Mouse (Mus musculus) layer of hippocampus, adult 8-10 months (tissue): ENCODE results near the gene Pigh. TPM values are rescaled to one million over a fixed set of nuclear protein-coding genes. Genes with fewer than 3 reads are reported as not detected.

Source experiments
- total RNA-seq, 4 experiments: library from RNA; stranded (reverse); gene quantifications; 2 replicates each; pipeline ENCODE4 v1.2.4; 2022

The Pigh gene
- total RNA-seq, 4 experiments from 2014 or later = 9.9 to 12.7 (median 11.0) TPM

Other genes with a start within 250 kb of the Pigh start
- gene Atp6v1d, start 228.0 kb downstream of the Pigh start, total RNA-seq = 100 to 1,000 TPM; 242 to 278 (median 250) TPM
- 10 to 100 TPM; 46.6 to 56.8 (median 50.9) TPM for gene Eif2s1, start 227.8 kb downstream of the Pigh start, total RNA-seq
- under 1 TPM in 3 of 4 experiments, not detected in 1; 0.21 to 0.49 (median 0.34) TPM for gene Plek2, start 182.7 kb downstream of the Pigh start, total RNA-seq
- gene Tmem229b, start 82.0 kb downstream of the Pigh start, total RNA-seq = 10 to 100 TPM; 26.8 to 32.8 (median 29.8) TPM
- 10 to 100 TPM; 18.4 to 19.5 (median 18.9) TPM for gene Plekhh1, start 60.5 kb downstream of the Pigh start, total RNA-seq
- 1 to 10 TPM; 3.5 to 4.9 (median 3.8) TPM for gene Arg2, start 41.1 kb upstream of the Pigh start, total RNA-seq
- gene Vti1b, start 83.0 kb upstream of the Pigh start, total RNA-seq = 100 to 1,000 TPM; 161 to 184 (median 167) TPM
- gene Rdh11, start 102.6 kb upstream of the Pigh start, total RNA-seq = 10 to 100 TPM; 18.5 to 23.9 (median 22.2) TPM
- gene Rdh12, start 119.3 kb upstream of the Pigh start, total RNA-seq = 1 to 10 TPM; 2.5 to 3.4 (median 3.2) TPM
- 10 to 100 TPM; 33.1 to 45.2 (median 38.6) TPM for gene Zfyve26, start 206.7 kb upstream of the Pigh start, total RNA-seq
- gene Rad51b, start 207.6 kb upstream of the Pigh start, total RNA-seq = under 1 TPM in 2 of 4 experiments, not detected in 2; 0.17 to 0.34 TPM